Mouse (Mus musculus) ovary, postnatal 14 days (tissue): ENCODE measurements around the gene Zfp781.
"Not testable (repeated sequence)": the region's sequence is repeated elsewhere in the genome, so short reads cannot be mapped to it uniquely, and the experiment has no call there.

ENCODE experiments used
- DNase-seq: peaks from one replicate; pipeline ENCODE4 v3.0.0; 2022; ENCODE audit warnings: low spot score

Zfp781 gene

GRCm38 (mm10) chr10:81929842-81930743, at the start of gene Zfp781:
Gene Zfp781, minus strand, starts transcription at chr10:81930480.
- not testable (repeated sequence) for DNase-seq

GRCm38 (mm10) chr10:81978365-81979003, 48.2 kb upstream of the Zfp781 start:
- DNase-seq = peak; percentile 15

GRCm38 (mm10) chr10:81930744-81931118, 451 bp upstream of the Zfp781 start:
- not testable (repeated sequence) for DNase-seq

- not testable (repeated sequence) for DNase-seq
Observed at GRCm38 (mm10) chr10:81863409-81864407, 66.6 kb downstream of the Zfp781 start, which contains the start of gene Gm32687. Gene Gm32687, plus strand, starts transcription at chr10:81863934.
